Mouse (Mus musculus) lung, adult 2 months (tissue): ENCODE measurements around the gene Rapgef3.

Experiments
- CTCF ChIP-seq: fragments of 200-500 bp; IDR thresholded peaks from 2 replicates; pipeline ENCODE4 v1.5.1; 2011; ENCODE audit warnings: mild to moderate bottlenecking, low read length, control low read depth; ENCODE audit not compliant: insufficient read depth
- POLR2A ChIP-seq: fragments of 200-500 bp; IDR thresholded peaks from 2 replicates; pipeline ENCODE4 v1.6.1; 2011; ENCODE audit warnings: low read depth, mild to moderate bottlenecking, control low read depth, low read length, borderline replicate concordance; ENCODE audit errors: extremely low read depth

- TF ChIP-seq POLR2A (no peak; the same call in 1 of the 2 replicates), CTCF (peak; percentile 10; the same call in 1 of the 2 replicates)
These were observed 18.1 kb upstream of the Rapgef3 start for GRCm38 (mm10) chr15:97785731-97786411.
